Mouse (Mus musculus) adrenal gland, adult 18-20 months (tissue): ENCODE results near the gene Pm20d1. TPM values are rescaled to one million over a fixed set of nuclear protein-coding genes. Genes with fewer than 3 reads are reported as not detected.
A peak's percentile ranks its signal among the peaks of the same experiment; 100 is the strongest.

Experiments used
- DNase-seq, 2 experiments: peaks; one replicate each; pipeline ENCODE4 v3.0.0; 2021 to 2022; ENCODE audit warnings: low spot score in 2 of 2
- total RNA-seq, 2 experiments: library from RNA; stranded (reverse); gene quantifications; 1 replicate in 1 of 2; 2 replicates in 1 of 2; pipeline ENCODE4 v1.2.3; 2021

Pm20d1 gene
- total RNA-seq, 2 experiments from 2014 or later, result 12.9 to 18.0 TPM

DNA sequence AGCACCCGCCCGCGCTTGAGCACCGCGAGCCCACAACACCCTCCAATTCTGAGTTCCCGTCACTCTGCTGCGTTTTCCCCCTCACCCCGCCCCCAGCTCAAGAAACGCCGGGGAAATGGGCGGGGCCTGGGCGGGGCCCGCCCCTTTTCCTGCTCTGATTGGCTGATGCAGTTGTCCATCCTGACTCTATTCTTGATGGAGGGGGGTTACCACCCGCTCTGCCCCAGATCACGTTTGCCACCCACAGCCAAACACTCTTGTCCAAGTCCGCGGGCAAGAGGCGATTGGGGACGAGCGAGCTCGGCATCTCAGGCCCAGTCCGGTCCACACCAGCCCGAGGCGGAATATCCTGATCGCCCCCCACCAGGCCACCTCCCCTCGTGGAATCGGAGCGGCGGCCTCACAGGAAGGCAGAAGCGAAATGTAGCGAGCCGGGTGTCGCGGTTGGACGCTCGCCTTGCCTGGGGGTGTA is 30.6 kb downstream of the Pm20d1 start:
- peak; percentile 90 to 94 for DNase-seq

DNA sequence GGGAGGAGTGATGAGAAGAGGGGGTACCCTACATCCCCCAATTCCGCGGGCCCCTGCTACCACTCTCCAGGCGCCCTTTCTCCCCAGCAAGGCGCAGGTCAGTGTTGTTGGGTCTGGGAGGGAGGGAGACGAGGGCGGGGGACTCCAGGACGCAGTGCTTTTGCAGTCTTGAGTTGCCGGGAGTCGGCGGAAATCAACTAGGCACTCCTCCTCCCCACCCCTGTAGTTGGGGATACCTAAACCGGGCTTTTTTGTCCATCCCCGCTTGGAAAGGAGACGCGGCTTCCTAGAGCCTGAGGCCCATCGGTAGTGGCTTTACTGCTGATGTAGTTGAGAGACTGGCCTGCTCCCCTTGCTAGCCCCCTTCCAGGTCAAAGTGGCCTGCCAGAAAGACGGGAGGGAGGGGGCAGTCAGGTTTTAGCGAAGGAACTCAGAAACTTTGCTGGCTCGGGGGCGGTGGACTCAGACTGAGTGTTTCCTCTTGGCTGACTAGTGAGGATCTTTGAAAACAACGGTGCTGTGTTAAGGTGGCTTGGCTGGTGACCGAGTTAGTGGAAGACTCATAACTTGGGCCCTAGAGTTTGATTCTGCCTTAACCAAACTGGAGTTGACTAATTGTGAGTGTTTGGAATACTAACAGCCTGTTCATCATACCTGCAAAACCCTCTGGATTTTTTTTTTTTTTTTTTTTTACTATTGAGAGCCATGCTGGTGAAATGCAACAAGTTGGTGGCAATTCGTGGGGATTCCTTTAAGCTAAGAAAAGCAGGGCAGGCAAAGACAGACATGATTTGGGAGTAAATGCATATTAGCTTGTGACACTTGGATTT is 31.3 kb downstream of the Pm20d1 start:
- DNase-seq, result no peak

DNA sequence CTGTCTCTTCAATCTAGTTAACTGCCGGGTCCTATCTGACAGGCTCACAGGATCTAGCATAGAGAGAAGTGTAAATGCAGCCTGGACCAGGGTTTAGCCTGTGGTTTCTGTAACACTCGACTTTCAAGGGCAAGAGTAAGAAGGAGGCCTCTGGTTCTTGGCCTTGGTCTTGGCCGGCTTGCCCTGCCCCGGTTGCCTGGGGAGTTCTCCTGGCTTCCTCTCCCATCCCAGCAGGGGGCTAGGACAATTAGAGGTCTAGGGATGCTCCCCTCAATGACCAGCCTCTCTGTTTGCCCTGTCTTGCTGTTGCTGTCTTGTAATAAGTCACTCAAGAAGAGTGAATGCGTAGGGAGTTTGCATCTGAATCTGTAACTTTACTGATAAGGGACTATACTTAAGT is 32.1 kb downstream of the Pm20d1 start:
- DNase-seq, result no peak

DNA sequence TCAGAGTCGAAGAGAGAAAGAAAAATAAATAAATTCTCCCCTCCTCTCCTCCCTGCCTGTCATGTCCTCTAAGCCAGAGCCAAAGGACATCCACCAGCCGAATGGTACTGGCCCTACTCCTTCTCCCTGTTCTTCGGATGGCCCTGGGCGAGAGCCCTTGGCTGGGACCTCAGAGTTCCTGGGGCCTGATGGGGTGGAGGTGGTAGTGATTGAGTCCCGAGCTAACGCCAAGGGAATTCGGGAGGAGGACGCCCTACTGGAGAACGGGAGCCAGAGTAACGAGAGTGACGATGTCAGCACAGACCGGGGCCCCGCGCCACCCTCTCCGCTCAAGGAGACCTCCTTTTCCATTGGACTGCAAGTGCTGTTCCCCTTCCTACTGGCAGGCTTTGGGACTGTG is 33.4 kb downstream of the Pm20d1 start:
- no peak for DNase-seq

DNA sequence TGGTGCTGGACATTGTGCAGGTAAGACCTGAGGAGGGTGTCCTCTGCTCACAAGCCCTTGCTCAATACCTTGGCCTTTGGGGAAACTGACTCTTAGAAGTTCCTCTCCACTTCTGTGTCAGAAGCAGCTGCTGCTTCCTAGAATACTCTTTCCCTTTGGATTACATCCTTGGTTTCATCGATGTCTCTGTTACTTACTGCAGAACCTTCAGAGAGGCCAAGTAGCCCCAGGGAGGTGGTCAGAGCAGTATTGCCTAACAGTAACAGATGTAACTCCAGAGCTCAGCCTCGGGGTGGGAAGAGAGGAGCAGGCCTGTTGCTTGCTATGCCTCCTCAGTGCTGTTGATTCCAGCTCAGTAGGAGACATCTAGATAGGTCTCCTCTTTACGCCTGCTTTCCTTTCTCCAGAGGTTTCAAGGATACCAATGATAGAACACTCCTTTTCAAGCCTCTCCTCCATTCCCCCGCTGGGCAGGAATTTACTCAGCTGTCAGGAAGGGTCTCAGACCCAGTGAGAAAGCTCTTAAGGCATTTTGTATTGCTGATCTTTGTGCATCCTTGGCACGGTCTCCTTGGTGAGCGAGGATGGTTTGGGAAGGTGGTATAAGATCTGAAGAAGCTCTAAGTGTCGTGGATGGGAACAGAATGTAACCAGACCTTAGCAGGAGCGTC is 33.9 kb downstream of the Pm20d1 start:
- no peak for DNase-seq

DNA sequence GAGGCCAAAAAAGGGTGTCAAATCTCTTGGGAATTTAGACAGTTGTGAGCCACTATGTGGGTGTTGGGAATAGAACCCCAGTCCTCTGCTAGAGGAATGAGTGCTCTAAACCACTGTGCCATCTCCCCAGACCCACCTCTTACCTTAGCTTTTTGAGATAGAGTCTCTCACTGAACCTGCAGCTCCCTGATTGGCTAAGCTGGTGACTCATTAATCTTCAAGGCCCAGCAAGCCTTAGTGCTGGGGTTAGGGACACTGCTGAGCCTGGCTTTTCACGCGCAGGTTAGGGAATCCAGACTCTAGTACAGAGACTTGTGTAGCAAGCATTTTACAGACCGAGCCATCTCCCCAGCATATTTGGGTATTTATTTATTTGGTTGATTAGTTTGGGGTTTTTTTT is 39.9 kb downstream of the Pm20d1 start:
- no peak for DNase-seq

DNA sequence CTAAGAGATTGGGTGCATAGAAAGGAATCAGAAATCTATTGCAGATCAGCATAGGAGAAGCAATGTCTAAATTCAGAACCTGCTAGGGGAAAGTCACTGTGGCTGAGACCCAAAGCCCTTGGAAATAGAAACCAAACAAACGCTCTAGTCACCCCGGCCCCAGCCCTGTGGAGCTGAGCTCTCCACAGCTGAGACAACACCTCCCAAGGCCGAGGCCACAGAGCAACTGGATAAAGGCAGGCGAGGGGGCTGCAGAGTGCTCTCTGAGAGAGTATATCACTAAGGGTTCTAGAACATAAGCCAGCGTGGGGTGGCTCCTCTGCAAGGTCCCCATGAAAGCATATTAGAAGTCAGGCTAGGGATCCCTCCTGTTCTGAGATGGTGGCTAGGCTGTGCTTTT is 41.4 kb downstream of the Pm20d1 start:
- no peak for DNase-seq

DNA sequence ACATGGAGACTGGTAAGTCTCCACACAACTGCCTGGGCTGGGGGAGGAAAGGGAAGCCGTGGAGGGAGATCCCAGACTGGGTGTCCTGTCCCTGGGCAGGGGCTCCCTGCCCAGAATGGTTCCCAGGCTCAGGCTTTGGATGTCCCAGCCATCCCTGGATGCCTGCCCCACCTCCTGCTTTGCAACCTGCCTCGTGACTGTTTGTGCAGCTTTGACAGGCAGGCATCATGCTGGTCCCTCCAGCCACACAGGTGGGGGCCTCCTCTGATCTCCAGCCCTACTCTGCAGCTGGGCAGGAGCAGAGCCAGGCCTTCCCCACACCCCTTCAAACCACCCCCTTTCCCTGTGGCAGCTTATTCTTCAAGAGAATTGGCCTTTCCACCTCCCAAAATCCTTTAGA is 42.1 kb downstream of the Pm20d1 start:
- no peak for DNase-seq

DNA sequence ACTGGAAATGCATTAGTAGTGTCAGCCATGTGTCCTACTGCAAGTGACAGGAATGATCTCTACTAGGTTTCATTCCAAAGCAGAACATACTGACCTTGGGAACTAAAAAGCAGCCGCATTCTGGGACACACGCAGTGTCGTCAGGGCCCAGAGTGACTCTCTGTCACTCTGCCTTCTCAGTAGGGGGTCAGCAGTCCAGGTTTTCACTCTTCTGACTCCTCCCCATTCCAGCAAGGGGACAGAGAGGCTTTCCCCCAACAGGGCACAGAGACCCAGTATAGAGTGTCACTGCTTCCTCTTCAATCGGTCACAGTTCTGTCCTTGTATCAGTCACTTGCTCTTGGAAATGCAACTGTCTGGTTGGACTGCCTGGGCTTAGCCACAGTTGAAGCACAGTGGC is 45.0 kb downstream of the Pm20d1 start:
- peak in 1 of 2 experiments; percentile 25 for DNase-seq

DNA sequence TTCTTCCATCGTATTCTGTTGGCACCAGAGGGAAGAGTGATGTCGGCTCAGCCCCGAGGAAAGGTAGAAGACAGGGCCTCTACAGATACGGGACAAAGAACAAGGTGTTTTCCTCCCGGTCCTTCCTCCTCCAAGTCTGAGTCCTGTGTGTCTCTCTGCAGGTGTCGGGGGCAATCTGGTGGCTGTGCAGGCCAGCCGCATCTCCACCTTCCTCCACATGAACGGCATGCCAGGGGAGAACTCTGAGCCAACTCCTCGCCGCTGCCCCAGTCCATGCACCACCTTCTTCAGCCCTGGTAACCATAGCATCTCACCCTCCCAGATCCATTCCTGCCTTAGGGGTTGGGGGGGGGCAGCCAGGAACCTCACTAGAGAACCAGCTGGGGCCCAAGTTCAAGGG is 46.6 kb downstream of the Pm20d1 start:
- DNase-seq, result no peak

DNA sequence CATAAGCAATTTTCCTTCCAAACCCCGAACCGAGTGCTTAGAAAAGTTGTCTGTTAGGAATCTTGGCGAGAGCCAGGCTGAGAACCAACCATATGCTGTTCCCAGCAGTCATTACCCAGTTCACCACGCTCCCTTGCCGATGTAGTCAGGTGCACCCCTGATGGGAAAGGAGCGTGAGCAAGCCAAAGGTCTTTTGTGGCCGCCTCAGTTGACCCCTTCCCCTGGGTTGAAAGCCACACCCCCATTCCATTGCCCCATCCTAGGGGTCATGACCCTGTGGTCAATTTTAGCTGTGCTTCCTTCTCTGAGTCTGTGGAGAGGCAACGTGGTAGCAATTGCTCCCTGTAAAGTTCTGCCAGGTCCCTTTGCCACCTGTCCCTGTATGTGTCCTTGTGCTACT is 47.7 kb downstream of the Pm20d1 start:
- DNase-seq, result no peak

DNA sequence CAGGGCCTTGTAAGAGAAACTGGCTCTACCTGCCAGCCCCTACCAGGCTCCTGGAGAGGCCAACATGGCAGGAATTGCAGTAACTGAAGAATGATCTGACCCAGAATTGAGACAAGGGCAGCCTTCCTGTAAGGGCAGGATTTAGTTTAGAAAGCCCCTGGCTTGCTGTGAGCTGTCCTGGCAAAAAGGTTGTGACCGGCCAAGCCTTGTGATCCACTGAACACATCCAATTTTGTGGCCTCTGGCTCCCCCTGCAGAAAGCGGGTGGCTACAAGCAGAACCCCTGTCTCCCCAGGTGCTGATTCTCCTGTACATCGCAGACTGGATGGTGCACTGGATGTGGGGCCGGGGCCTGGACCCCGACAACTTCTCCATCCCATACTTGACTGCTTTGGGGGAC is 49.1 kb downstream of the Pm20d1 start:
- DNase-seq, result peak; percentile 49 to 53

DNA sequence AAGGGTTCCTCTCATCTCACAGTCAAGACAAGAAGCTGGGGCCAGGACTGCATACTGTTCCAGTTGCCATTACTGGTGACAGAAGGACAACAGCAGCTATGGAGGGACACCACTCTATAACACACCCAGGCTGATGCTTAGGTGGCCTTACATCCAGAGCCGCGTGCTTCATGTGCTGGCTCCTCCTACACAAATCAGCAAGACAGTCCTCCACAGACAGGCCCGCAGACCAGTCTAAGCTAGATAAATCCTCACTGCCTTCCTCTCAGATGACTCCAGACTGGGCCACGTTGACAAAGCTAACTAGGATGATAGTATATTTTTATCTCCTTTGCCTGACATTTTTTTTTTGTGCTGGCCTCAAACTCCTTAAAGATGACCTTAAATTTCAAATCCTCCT is 64.6 kb downstream of the Pm20d1 start:
- no peak for DNase-seq

DNA sequence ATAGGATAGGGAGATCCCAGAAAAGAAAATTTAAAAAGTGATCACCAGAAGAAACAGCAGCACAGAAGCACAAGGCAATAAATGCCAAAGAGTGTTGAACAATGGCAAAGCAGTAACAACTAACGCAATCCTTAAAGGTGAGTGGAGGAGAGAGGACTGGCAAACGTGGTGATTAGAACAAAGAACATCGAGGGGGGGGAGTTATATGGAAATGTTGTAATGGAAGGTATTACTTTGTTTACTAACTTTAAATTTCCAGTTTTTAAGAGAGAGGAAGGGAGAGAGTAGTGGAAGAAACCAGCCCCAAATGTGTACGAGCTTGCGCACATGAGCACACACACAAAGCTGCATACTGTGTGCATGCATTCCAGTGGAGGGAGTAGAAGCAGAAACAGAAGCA is 68.4 kb downstream of the Pm20d1 start:
- no peak for DNase-seq

DNA sequence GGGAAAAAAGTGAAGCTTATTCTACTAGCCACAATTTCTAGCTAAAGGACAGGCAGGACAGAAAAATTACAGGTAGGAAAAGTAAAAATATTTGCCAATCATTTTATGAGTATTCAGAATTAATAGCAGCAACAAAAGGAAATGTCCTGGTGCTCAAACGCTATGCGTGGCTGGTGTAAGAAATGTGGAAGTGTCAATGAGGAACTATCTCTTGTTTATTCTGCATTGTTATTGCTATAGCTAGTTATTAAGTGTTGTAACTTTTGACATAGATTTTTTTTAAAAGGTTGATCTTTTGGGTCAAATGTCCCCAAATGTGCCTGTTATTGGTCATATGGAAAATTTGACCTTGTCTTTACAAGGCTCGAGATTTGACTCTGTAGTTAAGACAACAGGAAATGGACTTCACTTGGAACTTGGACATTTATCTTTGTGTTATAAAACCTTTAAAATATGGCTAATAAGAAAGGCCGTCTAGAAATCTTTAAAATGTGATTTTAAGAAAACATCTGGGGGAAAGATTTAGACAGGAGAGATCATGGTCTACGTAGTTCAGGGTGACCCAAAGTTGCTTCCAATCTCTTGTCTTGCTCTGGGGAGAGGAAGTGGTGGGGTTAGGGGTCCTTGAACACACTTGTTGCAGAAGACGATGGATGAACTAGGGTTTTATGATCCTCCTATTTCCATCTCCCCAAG is 69.3 kb downstream of the Pm20d1 start:
- DNase-seq, result no peak

DNA sequence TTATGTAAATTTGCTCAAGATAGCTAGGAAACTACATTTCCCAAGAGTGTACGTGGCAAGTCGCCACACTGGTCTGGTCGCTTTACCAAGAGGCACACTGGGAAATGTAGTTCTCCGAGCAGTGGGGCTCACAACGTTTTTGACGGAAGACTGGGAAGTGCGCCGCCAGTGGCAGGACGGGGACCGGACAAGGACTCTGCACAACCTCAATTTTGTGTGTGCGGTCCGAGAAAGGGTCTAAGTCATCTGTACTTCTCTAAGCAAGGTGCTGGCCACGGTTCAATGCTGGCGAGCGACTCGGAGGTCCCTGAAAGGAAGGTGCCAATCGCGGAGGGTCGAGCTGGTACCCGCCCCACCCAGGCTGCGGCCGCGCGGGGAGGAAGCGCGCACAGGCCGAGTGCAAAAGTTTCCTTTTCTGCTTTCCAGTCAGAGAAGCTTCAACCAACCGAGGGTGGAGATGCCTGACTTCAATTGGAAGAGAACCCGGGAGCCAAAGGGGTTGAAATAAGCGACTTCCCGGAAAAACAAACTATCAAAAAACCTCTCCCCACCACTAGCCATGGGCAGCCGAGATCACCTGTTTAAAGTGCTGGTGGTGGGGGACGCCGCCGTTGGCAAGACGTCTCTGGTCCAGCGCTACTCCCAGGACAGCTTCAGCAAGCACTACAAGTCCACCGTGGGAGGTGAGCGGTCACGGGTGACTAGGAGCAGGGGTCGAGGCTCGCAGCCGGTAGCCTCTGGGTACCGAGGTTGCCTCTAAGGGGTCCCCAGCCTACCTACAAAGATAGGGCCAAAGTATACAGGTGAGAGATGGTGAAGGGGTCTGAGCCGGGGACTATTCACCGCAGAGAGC is 70.1 kb downstream of the Pm20d1 start, which contains the start of gene Rab29:
TSS of gene Rab29 (plus strand) at position 132 of the 853 bp plus-strand sequence.
- DNase-seq, result peak; percentile 84 to 86

DNA sequence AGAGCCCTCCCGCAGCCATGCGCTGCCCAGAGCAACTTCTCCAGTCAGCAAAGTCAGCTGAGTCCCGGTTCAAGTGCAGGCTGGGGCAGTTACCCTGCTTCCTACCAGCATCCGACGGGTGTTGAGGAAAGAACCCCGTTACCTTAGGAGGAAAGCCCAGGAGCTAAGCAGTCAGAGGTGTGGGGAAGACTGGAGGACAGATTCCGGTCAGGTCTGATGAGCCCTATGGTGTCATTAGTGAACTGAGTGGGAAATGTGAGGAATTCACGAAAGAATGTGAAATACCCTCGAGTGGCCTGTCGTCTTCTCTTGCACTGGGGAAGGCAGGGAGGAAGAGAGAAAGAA is 70.7 kb downstream of the Pm20d1 start:
- no peak for DNase-seq

DNA sequence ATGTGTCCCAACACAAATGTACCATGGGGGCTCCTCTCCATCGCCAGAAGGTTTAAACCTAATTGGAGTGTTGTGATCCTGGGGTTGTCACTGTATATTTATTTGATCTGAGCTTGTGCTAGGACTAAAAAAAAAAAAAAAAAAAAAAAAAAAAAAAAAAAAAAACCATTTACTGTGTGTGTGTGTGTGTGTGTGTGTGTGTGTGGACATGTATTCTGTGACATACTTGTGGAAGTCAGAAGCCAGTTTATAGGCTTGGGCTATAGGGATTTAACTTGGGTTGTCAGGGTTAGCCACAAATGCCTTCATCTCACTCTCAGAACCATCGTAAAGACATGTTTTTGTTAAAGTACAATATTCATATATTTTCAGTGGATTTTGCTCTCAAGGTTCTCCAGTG is 72.4 kb downstream of the Pm20d1 start:
- DNase-seq, result no peak
